Mouse (Mus musculus) thymus, postnatal 0 days (tissue): ENCODE results near the gene Insl3. TPM values are rescaled to one million over a fixed set of nuclear protein-coding genes. Genes with fewer than 3 reads are reported as not detected.
"Not testable (repeated sequence)": the region's sequence is repeated elsewhere in the genome, so short reads cannot be mapped to it uniquely, and the experiment has no call there.

Source experiments
- DNase-seq: peaks from one replicate; pipeline ENCODE4 v3.0.0-alpha.2; 2015; ENCODE audit warnings: low spot score
- polyA plus RNA-seq: library from polyadenylated mRNA; unstranded; fragments of >200 nt; fragmentation: Nextera tagmentation; extraction: Ambion mirVana; gene quantifications from 2 replicates; pipeline ENCODE4 v1.2.1, GENCODE M21; 2015

Insl3 gene
- polyA plus RNA-seq, 1 experiment from 2014 or later = 3.7 TPM

- DNase-seq = no peak
Observed at GRCm38 (mm10) chr8:71676803-71677202, 12.2 kb upstream of the Insl3 start.

- DNase-seq = no peak
Observed at GRCm38 (mm10) chr8:71677555-71677954, 11.5 kb upstream of the Insl3 start.

DNA sequence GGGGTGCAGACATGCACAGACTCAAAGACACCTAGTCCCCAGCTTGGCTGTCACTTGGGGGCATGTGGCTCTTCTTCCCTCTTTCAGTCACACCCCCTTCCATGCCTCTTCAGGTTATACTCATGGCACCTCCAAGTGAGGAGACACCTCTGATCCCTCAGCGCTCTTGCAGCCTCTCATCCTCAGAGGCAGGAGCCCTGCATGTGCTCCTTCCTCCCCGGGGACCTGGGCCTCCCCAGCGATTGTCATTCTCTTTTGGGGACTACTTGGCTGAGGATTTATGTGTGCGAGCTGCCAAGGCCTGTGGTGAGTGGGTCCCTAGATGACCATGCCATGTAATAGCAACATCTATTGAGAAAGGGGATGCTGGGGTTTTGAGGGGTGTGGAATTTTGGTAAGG lies 10.8 kb upstream of the Insl3 start:
- no peak for DNase-seq

DNA sequence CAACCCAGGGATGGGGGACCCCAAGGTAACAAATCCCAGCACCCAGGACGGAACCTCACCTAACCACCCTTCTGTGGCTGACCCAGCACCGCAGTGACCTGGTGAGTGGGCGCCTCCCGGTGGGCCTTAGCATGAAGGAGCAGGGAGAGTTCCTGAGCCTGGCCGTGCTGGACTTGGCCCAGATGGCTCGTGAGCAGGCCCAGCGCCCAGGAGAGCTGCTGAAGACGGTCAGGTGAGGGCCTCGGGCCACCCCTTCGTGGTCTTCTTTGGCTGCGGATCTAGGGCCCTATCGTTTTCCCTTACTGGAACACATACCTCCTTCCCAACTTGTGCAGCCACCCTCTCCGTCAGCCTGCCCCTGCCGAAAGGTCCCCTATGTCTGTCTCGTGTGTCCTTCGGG lies 9.9 kb upstream of the Insl3 start:
- DNase-seq = no peak

DNA sequence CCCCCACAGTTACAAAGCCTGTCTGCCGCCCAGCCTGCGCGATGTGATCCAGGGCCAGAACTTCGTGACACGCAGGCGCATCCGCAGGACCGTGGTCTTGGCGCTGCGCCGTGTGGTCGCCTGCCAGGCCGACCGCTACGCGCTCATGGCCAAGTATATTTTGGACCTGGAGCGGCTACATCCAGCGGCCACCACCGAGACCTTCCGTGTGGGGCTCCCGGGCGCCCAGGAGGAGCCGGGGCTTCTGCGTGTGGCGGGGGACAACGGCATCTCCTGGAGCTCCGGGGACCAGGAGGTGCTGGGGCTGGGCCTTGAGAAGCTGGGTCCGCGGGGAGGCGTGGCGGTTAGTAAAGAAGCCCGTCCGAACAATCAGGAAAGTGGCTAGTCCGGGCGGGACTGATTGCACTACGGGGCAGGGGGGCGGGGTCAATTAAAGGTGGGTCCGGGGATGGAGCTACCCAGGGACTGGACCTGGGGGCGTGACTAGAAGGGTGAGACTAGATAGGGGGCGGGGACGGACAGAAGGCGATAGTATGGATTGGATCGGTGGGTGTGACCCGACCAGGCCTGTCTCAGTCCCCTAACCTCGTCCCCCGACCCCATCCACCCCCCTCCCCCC lies 9.4 kb upstream of the Insl3 start:
- DNase-seq = no peak

GRCm38 (mm10) chr8:71680471-71680870 lies 8.5 kb upstream of the Insl3 start:
- DNase-seq = no peak

- no peak for DNase-seq
Observed at GRCm38 (mm10) chr8:71681369-71681915, 7.6 kb upstream of the Insl3 start.

DNA sequence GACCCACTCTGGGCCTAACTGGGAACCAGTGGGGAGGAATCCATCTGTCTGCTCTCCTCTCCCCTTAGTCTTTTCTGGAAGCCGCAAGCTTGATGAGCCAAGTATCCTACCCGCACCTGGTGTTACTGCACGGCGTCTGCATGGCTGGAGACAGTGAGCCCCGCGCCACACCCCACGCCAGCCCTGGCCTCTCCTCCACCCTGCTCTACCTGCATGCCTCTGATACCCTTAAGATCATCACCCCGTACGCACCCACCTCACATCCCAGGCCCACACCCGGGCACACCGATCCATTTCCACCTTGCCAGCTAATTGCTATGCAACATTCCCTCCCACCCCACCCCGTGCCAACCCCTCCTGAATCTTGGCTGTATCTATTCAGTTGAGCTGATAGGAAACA lies 6.2 kb upstream of the Insl3 start:
- DNase-seq = no peak

DNA sequence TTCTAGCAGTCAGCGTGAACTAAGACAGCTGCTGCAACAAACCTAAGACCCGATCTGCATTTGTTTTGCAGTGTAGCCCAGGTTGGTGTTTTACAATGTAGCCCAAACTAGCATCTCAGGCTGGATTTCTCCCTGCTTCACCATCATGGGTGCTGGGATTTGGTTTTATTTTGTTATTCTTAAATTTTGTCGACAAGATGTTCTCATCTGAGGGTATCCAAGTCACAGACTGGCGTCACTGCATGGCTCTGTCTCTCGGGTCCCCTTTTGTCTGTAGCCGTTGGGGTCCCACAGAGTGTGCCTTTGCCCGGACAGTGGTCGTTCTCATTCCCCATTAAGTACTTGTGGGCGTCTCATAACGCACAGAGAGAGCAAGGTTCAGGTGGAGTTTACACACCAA lies 4.3 kb upstream of the Insl3 start:
- DNase-seq = no peak

- no peak for DNase-seq
Observed at GRCm38 (mm10) chr8:71685573-71685972, 3.4 kb upstream of the Insl3 start.

- DNase-seq = no peak
Observed at GRCm38 (mm10) chr8:71686143-71686734, 2.8 kb upstream of the Insl3 start.

GRCm38 (mm10) chr8:71687616-71688015 lies 1.4 kb upstream of the Insl3 start:
- no peak for DNase-seq

GRCm38 (mm10) chr8:71692509-71692908 lies 3.5 kb downstream of the Insl3 start:
- peak; percentile 69 for DNase-seq

GRCm38 (mm10) chr8:71693166-71694041 lies 4.4 kb downstream of the Insl3 start:
- no peak for DNase-seq

GRCm38 (mm10) chr8:71695456-71695855 lies 6.4 kb downstream of the Insl3 start:
- DNase-seq = not testable (repeated sequence)

GRCm38 (mm10) chr8:71700493-71701269 lies 11.7 kb downstream of the Insl3 start:
- DNase-seq = no peak

GRCm38 (mm10) chr8:71701414-71702086 lies 12.5 kb downstream of the Insl3 start, which contains the start of gene B3gnt3:
B3gnt3 (minus strand) TSS chr8:71701789.
- no peak for DNase-seq

GRCm38 (mm10) chr8:71702087-71702432 lies 13.0 kb downstream of the Insl3 start:
- no peak for DNase-seq

DNA sequence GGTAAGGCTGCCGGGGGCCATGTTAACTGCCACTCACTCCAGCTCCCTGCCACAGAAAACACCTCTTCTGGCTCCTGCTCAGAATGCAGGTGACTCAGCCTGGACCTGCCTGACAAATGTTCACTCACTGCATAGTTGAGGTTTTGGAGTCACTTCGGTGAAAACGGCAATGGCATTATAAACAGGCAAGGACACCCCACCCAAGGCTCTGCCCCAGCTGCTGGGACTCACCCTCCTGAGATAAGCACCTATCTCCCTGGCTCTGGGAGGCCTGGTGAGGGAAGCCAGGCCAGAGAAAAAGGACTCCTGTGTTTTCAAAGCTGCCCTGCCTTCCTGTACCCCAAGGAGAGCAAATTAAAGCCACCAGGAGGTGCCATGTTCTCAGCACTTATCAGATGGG lies 13.9 kb downstream of the Insl3 start:
- DNase-seq = no peak

DNA sequence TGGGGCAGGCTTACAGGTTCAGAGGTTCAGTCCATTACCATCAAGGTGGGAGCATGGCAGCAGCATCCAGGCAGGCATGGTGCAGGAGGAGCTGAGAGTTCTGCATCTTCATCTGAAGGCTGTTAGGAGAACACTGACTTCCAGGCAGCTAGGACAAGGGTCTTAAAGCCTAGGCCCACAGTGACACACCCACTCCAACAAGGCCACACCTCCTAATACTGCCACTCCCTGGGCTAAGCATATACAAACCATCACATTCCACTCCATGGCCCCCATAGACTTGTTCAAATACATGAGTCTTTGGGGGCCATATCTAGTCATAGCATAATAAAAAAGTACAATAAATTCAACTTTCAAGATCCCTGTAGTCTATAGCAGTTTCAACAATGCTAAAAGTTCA lies 14.4 kb downstream of the Insl3 start:
- DNase-seq = not testable (repeated sequence)

DNA sequence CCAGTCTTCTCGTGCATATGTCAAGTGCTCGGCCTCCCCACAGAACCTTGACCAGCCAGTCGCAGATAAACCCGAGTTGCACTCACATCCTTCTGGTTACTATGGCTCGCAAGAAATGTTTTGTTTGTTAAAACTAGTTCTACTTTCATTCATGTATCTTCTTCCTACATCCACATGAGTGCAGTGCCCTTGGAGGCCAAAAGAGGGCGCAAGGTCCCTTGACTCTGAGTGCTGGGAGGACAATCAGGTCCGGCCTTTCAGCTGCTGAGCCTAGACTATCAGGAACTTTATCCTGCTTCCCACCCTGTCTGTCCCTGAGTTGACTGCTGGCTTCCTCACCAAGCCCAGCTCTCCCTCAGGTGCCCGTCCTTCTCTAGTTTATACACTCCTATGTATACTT lies 18.9 kb downstream of the Insl3 start:
- DNase-seq = peak; percentile 73
